Mouse (Mus musculus): ENCODE measurements around the gene Epha8.

DNA sequence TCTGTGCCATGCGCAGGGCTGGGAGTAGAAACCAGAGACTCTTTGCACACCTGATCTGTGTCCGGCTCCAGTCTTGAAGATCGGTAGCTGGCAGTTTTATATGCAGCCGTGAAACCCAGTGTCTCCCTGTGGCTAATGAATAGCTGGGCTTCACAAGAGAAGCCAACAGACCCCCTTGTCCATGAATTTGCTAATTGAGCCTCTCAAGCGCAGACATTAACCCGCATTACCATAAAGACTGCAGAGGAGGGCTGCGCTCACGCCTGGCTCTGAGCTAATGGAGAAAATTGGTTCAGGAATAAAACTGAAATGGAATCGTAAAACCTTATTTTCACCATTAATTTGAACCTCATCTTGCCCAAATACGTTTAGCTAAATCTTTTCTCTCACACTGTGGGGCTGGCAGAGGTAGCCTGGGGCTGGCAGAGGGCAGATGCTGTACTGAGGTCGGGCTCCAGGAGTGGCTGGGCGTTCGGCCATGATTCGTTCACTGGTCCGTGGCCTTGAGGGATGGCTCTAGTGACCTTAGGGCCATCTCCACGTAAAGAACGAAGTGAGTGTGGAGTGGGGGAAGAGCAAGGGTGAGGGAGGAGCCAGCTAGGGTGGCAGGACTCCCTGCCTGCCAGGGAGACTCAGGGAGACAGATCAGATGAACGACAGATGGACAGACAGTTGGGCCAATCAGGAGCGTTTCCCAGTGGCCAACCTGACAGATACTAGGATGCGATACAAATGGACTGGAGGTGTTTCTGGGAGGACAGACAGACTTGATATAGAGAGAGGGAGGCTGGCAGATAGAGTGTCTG lies 40.1 kb downstream of the Epha8 start:
- TF ChIP-seq MEF2A (IDR thresholded peaks at IDR 0.05; ENCODE audit: extremely low read depth, insufficient replicate concordance, low read depth, low read length, poor library complexity, severe bottlenecking) (no peak), CTCF (IDR thresholded peaks at IDR 0.05 in 2 of 3, conservative IDR thresholded peaks at IDR 0.05 in 1 of 3; ENCODE audit: control insufficient read depth in 1 of 3, insufficient read depth in 1 of 3, low read depth in 2 of 3, low read length in 3 of 3, poor library complexity in 1 of 3, severe bottlenecking in 1 of 3) (no peak), ZC3H11A (IDR thresholded peaks at IDR 0.05; ENCODE audit: low read depth, low read length) (no peak), CHD2 (IDR thresholded peaks at IDR 0.05; ENCODE audit: low read length) (no peak), NRF1 (IDR thresholded peaks at IDR 0.05; ENCODE audit: insufficient read depth, low read depth, low read length, poor library complexity, severe bottlenecking) (no peak), ELF1 (IDR thresholded peaks at IDR 0.05; ENCODE audit: low read depth, low read length) (no peak), MAX (IDR thresholded peaks at IDR 0.05; ENCODE audit: low read length) (no peak), POLR2A (IDR thresholded peaks at IDR 0.05; ENCODE audit: control insufficient read depth in 1 of 2, insufficient read depth in 1 of 2, low read depth in 1 of 2, low read length in 2 of 2, poor library complexity in 1 of 2) (no peak)

Measured in MEL (cell line).